Mouse (Mus musculus) forebrain, embryonic 14.5 days (tissue): ENCODE measurements around the gene Cfap61. TPM values are rescaled to one million over a fixed set of nuclear protein-coding genes. Genes with fewer than 3 reads are reported as not detected.

Source experiments
- ATAC-seq: fragments of 200-750 bp; cut with Nextera tagmentation; 2 replicates; pipeline ENCODE4 v1.8.0; 2017; ENCODE audit warnings: mild to moderate bottlenecking, moderate library complexity
- DNase-seq: peaks from one replicate; pipeline ENCODE4 v3.0.0-alpha.2; 2015; ENCODE audit warnings: low spot score
- H3K27ac ChIP-seq: fragments of 300-500 bp; sonication (generic); 2 replicates; pipeline ENCODE4 v1.5.1; 2014; ENCODE audit warnings: low read depth, mild to moderate bottlenecking, control low read depth, low read length, moderate library complexity
- H3K27me3 ChIP-seq: fragments of 300-500 bp; sonication (generic); replicated peaks from 2 replicates; pipeline ENCODE4 v1.6.1; 2014; ENCODE audit warnings: low read length, control low read depth, mixed read lengths; ENCODE audit not compliant: control insufficient read depth, insufficient read depth
- H3K36me3 ChIP-seq: fragments of 300-500 bp; sonication (generic); 2 replicates; pipeline ENCODE4 v1.6.1; 2014; ENCODE audit warnings: low read length, control low read depth; ENCODE audit not compliant: control insufficient read depth, insufficient read depth
- H3K4me1 ChIP-seq: fragments of 300-500 bp; sonication (generic); 2 replicates; pipeline ENCODE4 v1.6.1; 2014; ENCODE audit warnings: antibody characterized with exemption, low read length, control low read depth; ENCODE audit not compliant: control insufficient read depth, insufficient read depth
- H3K4me2 ChIP-seq: fragments of 300-500 bp; sonication (generic); 2 replicates; pipeline ENCODE4 v1.6.1; 2014; ENCODE audit warnings: mild to moderate bottlenecking, control low read depth, low read length
- H3K4me3 ChIP-seq: fragments of 300-500 bp; sonication (generic); 2 replicates; pipeline ENCODE4 v1.5.1; 2014; ENCODE audit warnings: low read depth, low read length, control low read depth
- H3K9ac ChIP-seq: fragments of 300-500 bp; sonication (generic); 2 replicates; pipeline ENCODE4 v1.6.1; 2014; ENCODE audit warnings: mild to moderate bottlenecking, low read length, control low read depth, moderate library complexity
- H3K9me3 ChIP-seq: fragments of 300-500 bp; sonication (generic); replicated peaks from 2 replicates; pipeline ENCODE4 v1.6.1; 2016; ENCODE audit warnings: low read length, control low read depth, mixed read lengths; ENCODE audit not compliant: control insufficient read depth
- WGBS: fragments of 180-500 bp; shearing (Covaris S2); extraction: QIAGEN DNeasy Blood & Tissue Kit; methylation state at CpG from one replicate; pipeline ENCODE4 v1.1.7; 2014; 5-methylcytosine and 5-hydroxymethylcytosine counted together
- polyA plus RNA-seq: library from polyadenylated mRNA; unstranded; fragments of >200 nt; fragmentation: Nextera tagmentation; extraction: Ambion mirVana; gene quantifications from 2 replicates; pipeline ENCODE4 v1.2.1, GENCODE M21; 2014

Cfap61 gene
- polyA plus RNA-seq, 1 experiment from 2014 or later: 2.5 TPM

DNA sequence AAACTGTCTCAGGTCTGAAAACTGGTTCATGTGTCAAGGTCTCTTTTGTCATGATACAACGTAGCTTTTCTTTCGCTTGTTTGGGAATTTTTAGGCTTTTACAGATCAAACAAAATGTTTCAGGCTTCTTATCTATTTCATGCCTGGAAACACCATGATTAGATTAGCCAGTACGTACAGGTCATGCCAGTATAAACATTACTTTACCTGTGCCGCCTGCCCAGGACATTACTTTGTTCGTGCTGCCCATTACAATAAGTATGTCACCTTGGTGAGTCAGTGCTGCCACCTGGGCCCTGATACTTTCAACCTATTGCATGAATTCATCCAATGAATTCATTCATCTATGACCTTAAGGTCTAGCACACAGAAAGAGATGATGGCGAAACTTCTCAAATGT is 88.3 kb downstream of the Cfap61 start:
- Histone ChIP-seq H3K27me3 (no peaks in the 10 kb centered on the region), H3K36me3 (no peaks in the 10 kb centered on the region), H3K4me3 (no peak overlapping the region), H3K4me1 (no peaks in the 10 kb centered on the region), H3K4me2 (no peak overlapping the region), H3K27ac (no peak overlapping the region), H3K9me3 (no peaks in the 10 kb centered on the region), H3K9ac (no peak overlapping the region)
- DNase-seq (no peak), ATAC-seq (no peak)
- 96% methylated on average over 6 of the region's 6 CpGs for WGBS

DNA sequence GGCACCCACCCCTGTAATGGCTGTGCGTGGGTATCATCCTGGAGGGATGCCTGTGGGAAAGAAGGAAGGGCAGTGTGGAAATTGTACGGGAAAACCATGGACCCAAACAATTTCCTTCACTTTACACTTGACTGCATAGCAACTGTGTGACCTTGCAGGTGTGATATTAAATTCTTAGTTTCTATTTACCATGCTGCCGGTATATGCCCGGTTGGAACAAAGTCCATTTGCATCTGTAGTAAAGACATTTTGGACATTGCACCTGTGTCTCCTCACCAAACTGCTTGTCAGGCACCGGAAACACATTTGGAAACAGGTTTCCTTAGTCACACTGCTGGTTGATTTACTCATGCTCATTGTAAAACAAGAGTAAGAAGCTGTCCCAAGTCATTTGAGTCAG is 109.1 kb downstream of the Cfap61 start:
- 92% methylated on average over 5 of the region's 5 CpGs for WGBS
- H3K4me3 ChIP-seq: no peak overlapping the region
- no peak for ATAC-seq

DNA sequence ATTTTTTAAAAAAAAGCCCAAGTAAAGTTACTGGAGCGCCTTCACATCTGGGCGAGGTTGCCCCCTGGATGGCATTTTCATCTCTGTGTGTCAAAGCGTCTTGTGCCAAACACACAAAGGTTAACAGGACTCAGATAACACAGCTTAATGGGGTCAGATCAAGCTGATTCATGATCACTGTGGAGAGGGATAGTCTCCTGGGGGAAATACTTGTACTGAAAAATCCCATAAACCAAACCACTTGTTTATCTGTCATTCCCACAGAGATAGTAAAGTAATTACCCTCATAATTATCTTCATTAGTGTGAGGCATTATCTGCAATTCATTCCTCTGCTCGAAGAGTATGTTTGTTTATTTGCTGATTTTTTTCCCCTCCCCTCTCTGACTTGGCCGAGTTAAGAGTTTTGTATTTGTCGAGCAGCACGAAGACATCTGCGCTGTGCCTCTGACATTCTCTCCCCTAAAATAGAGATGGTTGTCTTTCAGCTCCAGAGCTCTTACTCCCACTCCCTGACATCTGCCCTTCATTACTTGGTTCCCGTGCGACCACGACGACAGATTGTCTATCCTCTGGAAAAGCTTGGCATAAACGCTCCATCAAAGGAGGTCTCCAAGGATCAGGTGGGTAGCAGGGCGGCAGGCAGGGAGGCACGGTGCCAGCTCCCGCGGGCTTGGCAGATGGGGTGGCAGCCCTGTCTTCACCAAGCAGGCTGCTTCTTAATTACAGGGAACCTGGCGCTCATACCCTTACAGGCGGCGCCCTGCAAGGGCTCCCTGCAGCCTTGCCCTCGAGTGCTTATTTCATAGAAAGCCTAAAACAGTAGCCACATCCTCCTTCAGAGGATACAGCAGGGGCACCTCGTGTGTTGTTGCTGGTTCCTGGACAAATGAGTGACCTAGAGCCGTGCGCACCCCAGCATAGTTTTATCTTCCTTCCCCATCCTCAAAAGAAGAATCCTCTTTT is 110.6 kb downstream of the Cfap61 start:
- H3K9ac ChIP-seq: no peak overlapping the region; the same call in 1 of the 2 replicates
- WGBS: 25% methylated on average over 24 of the region's 24 CpGs
- peak overlapping the region; percentile 52; the same call in 1 of the 2 replicates for H3K27ac ChIP-seq
- no peaks in the 10 kb centered on the region for H3K36me3 ChIP-seq
- ATAC-seq: peak; percentile 94
- H3K4me2 ChIP-seq: peak overlapping the region; percentile 32; the same call in 1 of the 2 replicates
- no peaks in the 10 kb centered on the region for H3K9me3 ChIP-seq
- peaks cover 16% of the 10 kb centered on the region for H3K4me1 ChIP-seq
- no peak overlapping the region for H3K4me3 ChIP-seq
- H3K27me3 ChIP-seq: no peaks in the 10 kb centered on the region
- DNase-seq: peak; percentile 88

More for the DNA sequence above, 109.1 kb downstream of the Cfap61 start:
- Histone ChIP-seq H3K27me3 (no peaks in the 10 kb centered on the region), H3K27ac (no peak overlapping the region), H3K9ac (no peak overlapping the region), H3K9me3 (no peaks in the 10 kb centered on the region), H3K4me1 (peaks cover 16% of the 10 kb centered on the region), H3K4me2 (no peak overlapping the region), H3K36me3 (no peaks in the 10 kb centered on the region)
- no peak for DNase-seq

DNA sequence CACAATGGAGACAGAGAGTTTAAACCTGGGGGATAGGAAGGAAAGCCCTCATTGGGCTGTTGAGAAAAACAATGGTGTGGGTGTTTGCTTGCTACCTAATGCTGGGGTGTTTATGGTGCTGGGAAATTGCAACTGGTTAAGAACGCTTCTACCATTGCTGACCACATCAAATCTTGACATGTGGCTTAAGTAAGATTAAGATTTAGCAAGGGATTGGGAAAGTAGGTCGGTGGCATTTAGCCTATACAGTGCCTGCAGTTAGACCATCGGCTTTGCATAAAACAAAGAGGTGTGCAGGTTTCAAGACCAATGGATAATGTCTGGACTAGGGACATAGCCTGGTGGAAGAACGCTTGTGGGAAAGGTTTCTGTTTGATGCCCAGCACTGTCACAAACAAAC is 113.1 kb downstream of the Cfap61 start:
- no peak overlapping the region for H3K27ac ChIP-seq
- DNase-seq: no peak
- no peaks in the 10 kb centered on the region for H3K9me3 ChIP-seq
- H3K9ac ChIP-seq: no peak overlapping the region
- no peak overlapping the region for H3K4me2 ChIP-seq
- ATAC-seq: no peak
- H3K36me3 ChIP-seq: no peaks in the 10 kb centered on the region
- no peak overlapping the region for H3K4me3 ChIP-seq
- H3K27me3 ChIP-seq: no peaks in the 10 kb centered on the region
- peaks cover 16% of the 10 kb centered on the region for H3K4me1 ChIP-seq
- 86% methylated on average over 4 of the region's 4 CpGs for WGBS

DNA sequence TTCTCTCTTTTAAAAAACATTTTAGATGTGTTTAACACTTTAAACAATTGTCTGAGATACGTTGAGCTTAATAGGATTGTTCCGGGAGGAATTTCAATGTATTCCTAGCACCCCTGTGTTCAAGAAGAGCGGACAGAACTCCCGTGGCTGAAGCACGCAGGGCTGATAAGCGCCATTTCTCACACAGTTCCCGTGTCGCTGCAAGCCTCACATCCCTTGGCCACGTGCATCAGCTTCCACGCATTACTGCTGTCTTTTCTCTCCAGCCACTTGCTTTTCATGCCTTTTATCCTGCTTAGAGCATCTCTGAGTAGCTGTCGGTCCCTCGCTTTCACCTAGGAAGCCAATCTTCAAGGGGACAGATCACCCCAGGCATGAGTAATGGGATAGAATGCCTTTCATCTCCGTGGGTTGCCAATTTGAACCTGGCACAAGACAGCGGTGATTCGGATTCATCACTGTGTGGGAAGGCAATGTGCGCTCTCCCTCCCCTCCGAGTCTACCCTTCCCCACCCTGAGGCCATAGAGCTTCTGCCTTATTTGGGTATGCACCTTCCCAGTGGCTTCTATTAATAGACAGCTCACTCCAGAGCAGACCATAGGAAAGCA is 113.7 kb downstream of the Cfap61 start:
- Histone ChIP-seq H3K27ac (no peak overlapping the region), H3K27me3 (no peaks in the 10 kb centered on the region), H3K36me3 (no peaks in the 10 kb centered on the region), H3K9ac (no peak overlapping the region), H3K9me3 (no peaks in the 10 kb centered on the region), H3K4me2 (no peak overlapping the region), H3K4me3 (no peak overlapping the region), H3K4me1 (peaks cover 16% of the 10 kb centered on the region)
- DNase-seq (peak; percentile 47), ATAC-seq (no peak)
- 50% methylated on average over 17 of the region's 17 CpGs for WGBS

DNA sequence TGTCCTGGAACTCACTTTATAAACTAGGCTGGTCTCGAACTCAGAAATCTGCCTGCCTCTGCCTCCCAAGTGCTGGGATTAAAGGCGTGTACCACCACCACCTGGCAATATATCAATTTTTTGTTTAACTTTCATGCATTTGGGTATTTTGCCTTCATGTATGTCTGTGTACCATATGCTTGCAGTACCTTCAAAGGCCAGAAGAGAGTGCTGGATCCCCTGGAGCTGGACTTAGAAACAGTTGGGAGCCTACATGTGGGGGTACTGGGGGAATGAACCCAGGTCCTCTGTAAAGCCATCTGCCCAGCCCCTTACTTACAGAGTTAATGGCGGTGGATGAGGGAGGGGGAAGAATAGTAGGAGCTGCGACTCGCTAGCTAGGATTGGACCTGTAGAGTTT is 114.8 kb downstream of the Cfap61 start:
- no peak overlapping the region for H3K4me2 ChIP-seq
- H3K27me3 ChIP-seq: no peaks in the 10 kb centered on the region
- H3K9ac ChIP-seq: no peak overlapping the region
- no peak overlapping the region for H3K27ac ChIP-seq
- H3K4me3 ChIP-seq: no peak overlapping the region
- no peak for DNase-seq
- 91% methylated on average over 5 of the region's 5 CpGs for WGBS
- H3K36me3 ChIP-seq: no peaks in the 10 kb centered on the region
- peaks cover 16% of the 10 kb centered on the region for H3K4me1 ChIP-seq
- no peak for ATAC-seq
- H3K9me3 ChIP-seq: no peaks in the 10 kb centered on the region

DNA sequence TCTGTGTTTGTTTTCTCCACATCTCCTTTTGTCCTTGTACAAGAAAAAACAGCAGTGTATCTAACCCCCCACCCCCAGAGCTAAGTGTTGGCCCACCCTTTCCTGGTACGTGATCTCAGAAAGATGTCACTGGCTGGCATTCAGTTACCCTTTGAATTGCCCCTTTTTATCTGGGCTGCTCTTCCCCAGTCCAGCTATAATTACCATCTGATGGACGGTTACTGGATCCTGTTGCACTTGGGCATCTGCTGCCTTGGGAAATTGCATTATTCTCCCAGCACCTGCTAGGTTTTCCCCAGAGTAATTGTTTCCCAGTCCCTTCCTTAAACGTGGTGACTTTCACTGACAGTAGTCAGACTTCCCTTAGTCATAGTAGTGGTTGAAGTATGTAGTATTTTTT is 115.5 kb downstream of the Cfap61 start:
- Histone ChIP-seq H3K27me3 (no peaks in the 10 kb centered on the region), H3K9ac (no peak overlapping the region), H3K9me3 (no peaks in the 10 kb centered on the region), H3K4me3 (no peak overlapping the region), H3K36me3 (no peaks in the 10 kb centered on the region), H3K4me1 (peaks cover 13% of the 10 kb centered on the region), H3K4me2 (no peak overlapping the region), H3K27ac (no peak overlapping the region)
- WGBS: 21% methylated on average over 3 of the region's 3 CpGs
- ATAC-seq (no peak), DNase-seq (no peak)

DNA sequence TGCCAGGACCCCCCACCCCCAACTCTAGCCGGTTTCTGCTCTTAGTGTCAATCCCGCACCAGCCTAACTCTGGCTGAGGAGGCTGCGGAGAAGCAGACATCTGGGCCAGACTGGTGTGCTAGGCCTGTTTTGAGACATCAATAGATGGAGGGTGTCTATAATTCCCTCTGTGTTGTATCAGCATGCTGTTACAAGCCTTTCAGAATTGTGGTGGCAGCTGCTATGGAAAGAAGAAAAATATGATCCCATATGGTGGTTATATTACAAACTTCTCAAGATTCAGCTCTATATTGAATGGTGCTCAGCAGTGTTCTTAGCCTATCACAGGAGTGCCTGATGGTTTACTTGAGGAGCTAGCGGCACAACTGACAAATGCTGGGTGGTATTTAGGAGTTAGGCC is 116.8 kb downstream of the Cfap61 start:
- peak; percentile 71; the same call in 1 of the 2 replicates for ATAC-seq
- Histone ChIP-seq H3K4me3 (no peak overlapping the region), H3K4me2 (no peak overlapping the region), H3K27ac (no peak overlapping the region; the same call in 1 of the 2 replicates), H3K9ac (no peak overlapping the region), H3K36me3 (no peaks in the 10 kb centered on the region), H3K27me3 (no peaks in the 10 kb centered on the region), H3K9me3 (no peaks in the 10 kb centered on the region), H3K4me1 (peaks cover 2% of the 10 kb centered on the region; the same call in 1 of the 2 replicates)
- WGBS: 72% methylated on average over 4 of the region's 4 CpGs
- peak; percentile 59 for DNase-seq

DNA sequence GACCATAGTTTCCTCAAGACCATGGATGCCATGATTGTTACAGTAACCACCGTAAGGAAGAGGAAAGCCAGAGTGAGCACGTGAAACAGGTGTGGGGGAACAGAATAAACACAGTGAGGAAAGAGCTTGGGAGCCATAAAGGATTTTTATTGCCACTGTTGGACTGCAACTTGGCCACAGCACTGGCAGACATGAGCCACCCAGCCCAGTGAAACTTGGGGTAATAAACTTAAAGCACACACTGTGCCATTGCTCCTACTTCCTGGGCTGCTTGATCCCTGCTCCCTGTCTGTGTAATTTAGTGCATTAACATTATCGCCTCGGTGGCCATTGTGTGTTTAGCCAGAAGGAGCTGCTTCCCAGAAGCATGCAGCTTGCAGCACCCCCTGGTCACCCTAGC is 122.5 kb downstream of the Cfap61 start:
- no peak overlapping the region for H3K27ac ChIP-seq
- 79% methylated on average over 4 of the region's 4 CpGs for WGBS
- H3K27me3 ChIP-seq: no peaks in the 10 kb centered on the region
- no peak overlapping the region for H3K4me3 ChIP-seq
- no peak overlapping the region for H3K4me2 ChIP-seq
- H3K4me1 ChIP-seq: peaks cover 20% of the 10 kb centered on the region
- no peak for ATAC-seq
- H3K36me3 ChIP-seq: no peaks in the 10 kb centered on the region
- no peak overlapping the region for H3K9ac ChIP-seq
- DNase-seq: no peak
- no peaks in the 10 kb centered on the region for H3K9me3 ChIP-seq
